Mouse (Mus musculus) forebrain, embryonic 11.5 days (tissue): ENCODE results near the gene Ccdc93. TPM values are rescaled to one million over a fixed set of nuclear protein-coding genes. Genes with fewer than 3 reads are reported as not detected.
A peak's percentile ranks its signal among the peaks of the same experiment; 100 is the strongest.

ENCODE experiments used
- ATAC-seq: fragments of 200-750 bp; cut with Nextera tagmentation; replicated peaks from 2 replicates; pipeline ENCODE4 v1.8.0; 2017; ENCODE audit warnings: moderate TSS enrichment; ENCODE audit not compliant: low FRiP score
- DNase-seq: peaks from one replicate; pipeline ENCODE4 v3.0.0-alpha.2; 2017; ENCODE audit warnings: low spot score
- H3K27ac ChIP-seq: fragments of 300-500 bp; sonication (generic); 2 replicates; pipeline ENCODE4 v1.5.1; 2014; ENCODE audit warnings: low read depth, low read length
- H3K27me3 ChIP-seq: fragments of 300-500 bp; sonication (generic); 2 replicates; pipeline ENCODE4 v1.6.1; 2014; ENCODE audit warnings: mild to moderate bottlenecking, low read length, mixed read lengths; ENCODE audit not compliant: control insufficient read depth, insufficient read depth
- H3K36me3 ChIP-seq: fragments of 300-500 bp; sonication (generic); 2 replicates; pipeline ENCODE4 v1.6.1; 2014; ENCODE audit warnings: mild to moderate bottlenecking, low read length, moderate library complexity, mixed read lengths; ENCODE audit not compliant: control insufficient read depth, insufficient read depth
- H3K4me1 ChIP-seq: fragments of 300-500 bp; sonication (generic); replicated peaks from 2 replicates; pipeline ENCODE4 v1.6.1; 2014; ENCODE audit warnings: low read length, mixed read lengths; ENCODE audit not compliant: control insufficient read depth, insufficient read depth
- H3K4me2 ChIP-seq: fragments of 300-500 bp; sonication (generic); 2 replicates; pipeline ENCODE4 v1.6.1; 2014; ENCODE audit warnings: low read depth, mild to moderate bottlenecking, low read length, moderate library complexity, mixed read lengths; ENCODE audit not compliant: severe bottlenecking
- H3K4me3 ChIP-seq: fragments of 300-500 bp; sonication (generic); 2 replicates; pipeline ENCODE4 v1.5.1; 2014; ENCODE audit warnings: low read depth, low read length
- H3K9ac ChIP-seq: fragments of 300-500 bp; sonication (generic); 2 replicates; pipeline ENCODE4 v1.6.1; 2014; ENCODE audit warnings: low read length
- H3K9me3 ChIP-seq: fragments of 300-500 bp; sonication (generic); 2 replicates; pipeline ENCODE4 v1.6.1; 2016; ENCODE audit warnings: low read length, mixed read lengths; ENCODE audit not compliant: control insufficient read depth
- WGBS: fragments of 180-500 bp; shearing (Covaris S2); extraction: QIAGEN DNeasy Blood & Tissue Kit; methylation state at CpG from one replicate; pipeline ENCODE4 v1.1.7; 2014; 5-methylcytosine and 5-hydroxymethylcytosine counted together
- polyA plus RNA-seq: library from polyadenylated mRNA; unstranded; fragments of >200 nt; fragmentation: Nextera tagmentation; extraction: Ambion mirVana; gene quantifications from 2 replicates; pipeline ENCODE4 v1.2.1, GENCODE M21; 2014

The Ccdc93 gene
- polyA plus RNA-seq, 1 experiment from 2014 or later: 10.7 TPM

DNA sequence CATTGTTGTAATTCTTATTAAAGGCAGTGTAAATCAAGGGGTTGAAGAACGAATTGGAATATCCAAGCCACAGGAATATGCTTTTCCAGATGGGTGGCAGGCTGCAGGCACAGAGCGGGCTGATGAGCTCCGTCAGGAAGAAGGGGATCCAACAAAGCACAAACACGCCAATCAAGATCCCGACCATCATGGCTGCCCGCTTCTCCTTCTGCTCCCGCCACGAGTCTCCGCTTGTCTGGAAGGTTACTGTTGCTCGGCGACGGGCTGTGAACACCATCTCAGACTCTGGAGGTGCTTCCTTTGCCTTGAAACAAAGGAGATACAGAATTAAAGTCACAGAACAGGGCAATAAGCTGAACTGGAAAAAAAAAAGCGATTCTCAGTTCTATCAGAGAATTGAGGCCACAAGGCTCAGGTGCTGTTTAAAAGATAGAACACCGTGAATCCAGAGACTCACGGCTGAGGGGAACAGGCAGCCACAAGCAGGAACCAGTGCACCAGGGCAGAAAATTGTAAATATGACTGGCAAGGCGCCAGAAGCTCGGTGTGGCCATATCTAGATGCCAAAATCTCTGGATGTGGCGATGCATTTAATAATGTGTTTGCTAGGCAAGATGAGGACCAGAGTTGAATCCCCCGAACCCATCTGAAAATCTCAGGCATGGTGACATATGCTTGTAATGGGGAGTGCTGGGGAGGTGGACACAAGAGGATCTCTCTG, 79.7 kb downstream of the Ccdc93 start:
- H3K4me1 ChIP-seq: no peaks in the 10 kb centered on the region
- H3K36me3 ChIP-seq: no peaks in the 10 kb centered on the region
- H3K27ac ChIP-seq: no peak overlapping the region
- H3K9me3 ChIP-seq: no peaks in the 10 kb centered on the region
- DNase-seq (no peak), ATAC-seq (no peak)
- no peak overlapping the region for H3K4me3 ChIP-seq
- 90% methylated on average over 19 of the region's 19 CpGs for WGBS
- no peaks in the 10 kb centered on the region for H3K27me3 ChIP-seq
- H3K9ac ChIP-seq: no peak overlapping the region
- no peak overlapping the region for H3K4me2 ChIP-seq

DNA sequence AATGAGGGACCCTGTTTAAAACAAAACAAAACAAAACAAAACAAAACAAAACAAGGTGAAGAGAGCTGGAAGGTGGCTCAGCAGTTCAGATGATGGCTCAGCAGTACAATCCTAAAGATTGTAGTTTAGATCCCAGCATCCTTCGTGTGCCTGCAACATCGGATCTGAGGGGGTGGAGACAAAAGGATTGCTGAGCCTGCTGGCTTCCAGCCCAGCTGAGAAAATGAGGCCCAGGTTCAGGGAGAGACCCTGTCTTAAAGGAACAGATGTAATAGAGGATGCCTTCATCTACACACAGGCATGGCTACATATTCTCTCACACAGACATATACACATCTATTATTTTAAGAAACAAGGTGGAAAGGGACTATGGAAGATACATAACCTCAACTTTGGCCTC, 80.3 kb downstream of the Ccdc93 start:
- Histone ChIP-seq H3K36me3 (no peaks in the 10 kb centered on the region), H3K4me2 (no peak overlapping the region), H3K27me3 (no peaks in the 10 kb centered on the region), H3K9me3 (no peaks in the 10 kb centered on the region), H3K4me1 (no peaks in the 10 kb centered on the region), H3K9ac (no peak overlapping the region), H3K27ac (no peak overlapping the region), H3K4me3 (no peak overlapping the region)
- WGBS: 52% methylated on average over 2 of the region's 2 CpGs
- DNase-seq: no peak
- ATAC-seq: no peak

DNA sequence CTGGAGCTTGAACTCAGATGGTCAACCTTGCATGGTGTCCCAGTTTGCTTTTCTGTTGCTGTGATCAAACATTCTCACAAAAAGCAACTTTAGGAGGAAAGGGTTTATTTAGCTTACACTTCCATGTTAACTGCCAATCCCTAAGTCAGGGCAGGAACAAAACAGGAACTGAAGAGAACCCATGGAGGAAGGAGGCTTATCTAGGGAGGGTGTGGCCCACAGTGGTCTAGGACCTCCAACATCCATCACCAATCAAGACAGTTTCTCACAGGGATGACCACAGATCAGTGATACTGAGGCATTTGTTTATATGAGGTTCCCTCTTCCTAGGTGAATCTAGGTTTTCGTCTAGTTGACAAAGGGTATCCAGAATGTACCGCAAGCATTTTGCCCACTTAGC, 81.1 kb downstream of the Ccdc93 start:
- H3K27me3 ChIP-seq: no peaks in the 10 kb centered on the region
- H3K27ac ChIP-seq: no peak overlapping the region
- H3K4me2 ChIP-seq: no peak overlapping the region
- ATAC-seq (no peak), DNase-seq (no peak)
- H3K9ac ChIP-seq: no peak overlapping the region
- no peaks in the 10 kb centered on the region for H3K9me3 ChIP-seq
- no peaks in the 10 kb centered on the region for H3K36me3 ChIP-seq
- no peaks in the 10 kb centered on the region for H3K4me1 ChIP-seq
- no peak overlapping the region for H3K4me3 ChIP-seq
- WGBS: 93% methylated on average over 2 of the region's 2 CpGs

GRCm38 (mm10) chr1:121518609-121519008, 87.8 kb downstream of the Ccdc93 start:
- no peak overlapping the region for H3K4me3 ChIP-seq
- no peak overlapping the region for H3K9ac ChIP-seq
- H3K27ac ChIP-seq: no peak overlapping the region
- WGBS: 84% methylated on average over 1 of the region's 1 CpGs
- H3K9me3 ChIP-seq: no peaks in the 10 kb centered on the region
- no peaks in the 10 kb centered on the region for H3K4me1 ChIP-seq
- H3K36me3 ChIP-seq: no peaks in the 10 kb centered on the region
- ATAC-seq: no peak
- H3K4me2 ChIP-seq: no peak overlapping the region
- no peaks in the 10 kb centered on the region for H3K27me3 ChIP-seq
- DNase-seq: no peak

GRCm38 (mm10) chr1:121527061-121527460, 96.2 kb downstream of the Ccdc93 start:
- ATAC-seq (no peak), DNase-seq (no peak)
- peaks cover 18% of the 10 kb centered on the region for H3K27me3 ChIP-seq
- H3K9me3 ChIP-seq: no peaks in the 10 kb centered on the region
- WGBS: 46% methylated on average over 17 of the region's 17 CpGs
- no peak overlapping the region for H3K27ac ChIP-seq
- H3K4me3 ChIP-seq: peak overlapping the region; percentile 21; the same call in 1 of the 2 replicates
- H3K4me1 ChIP-seq: peaks cover 5% of the 10 kb centered on the region; the same call in 1 of the 2 replicates
- no peaks in the 10 kb centered on the region for H3K36me3 ChIP-seq
- peak overlapping the region; percentile 64 for H3K4me2 ChIP-seq
- H3K9ac ChIP-seq: no peak overlapping the region

GRCm38 (mm10) chr1:121527600-121528398, 97.0 kb downstream of the Ccdc93 start:
- ATAC-seq: peak; percentile 45
- Histone ChIP-seq H3K27me3 (peaks cover 18% of the 10 kb centered on the region), H3K9me3 (no peaks in the 10 kb centered on the region), H3K4me2 (peak overlapping the region; percentile 64), H3K27ac (no peak overlapping the region), H3K9ac (no peak overlapping the region), H3K4me3 (peak overlapping the region; percentile 21), H3K36me3 (no peaks in the 10 kb centered on the region), H3K4me1 (peaks cover 5% of the 10 kb centered on the region; the same call in 1 of the 2 replicates)
- WGBS: 12% methylated on average over 55 of the region's 55 CpGs
- peak; percentile 54 for DNase-seq

DNA sequence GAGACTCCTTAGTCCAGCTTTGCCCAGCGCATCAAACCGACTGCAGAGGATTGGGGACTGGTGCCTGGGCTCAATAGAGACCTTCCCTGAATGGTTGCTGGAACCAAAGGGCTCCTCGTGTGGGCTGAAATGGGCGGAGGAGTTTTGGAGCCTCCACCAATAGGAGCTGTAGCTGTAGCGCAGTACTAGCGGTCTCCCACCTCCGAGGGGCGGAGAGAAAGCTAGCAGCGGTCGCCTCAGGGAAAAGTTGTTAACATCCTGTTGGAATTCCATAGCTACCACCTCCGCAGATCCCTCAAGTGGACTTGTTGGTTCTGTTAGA, 97.5 kb downstream of the Ccdc93 start, which contains the start of gene Htr5b:
Htr5b (minus strand) TSS at position 67 of the 322 bp plus-strand sequence.
- 8% methylated on average over 11 of the region's 11 CpGs for WGBS
- peaks cover 5% of the 10 kb centered on the region; the same call in 1 of the 2 replicates for H3K4me1 ChIP-seq
- no peaks in the 10 kb centered on the region for H3K36me3 ChIP-seq
- H3K27ac ChIP-seq: no peak within 1 kb of the TSS
- peak; percentile 96 for ATAC-seq
- H3K9me3 ChIP-seq: no peaks in the 10 kb centered on the region
- peaks cover 18% of the 10 kb centered on the region for H3K27me3 ChIP-seq
- peak within 1 kb of the TSS; percentile 21 for H3K4me3 ChIP-seq
- DNase-seq: peak; percentile 77
- no peak within 1 kb of the TSS for H3K9ac ChIP-seq
- peak within 1 kb of the TSS; percentile 64 for H3K4me2 ChIP-seq

DNA sequence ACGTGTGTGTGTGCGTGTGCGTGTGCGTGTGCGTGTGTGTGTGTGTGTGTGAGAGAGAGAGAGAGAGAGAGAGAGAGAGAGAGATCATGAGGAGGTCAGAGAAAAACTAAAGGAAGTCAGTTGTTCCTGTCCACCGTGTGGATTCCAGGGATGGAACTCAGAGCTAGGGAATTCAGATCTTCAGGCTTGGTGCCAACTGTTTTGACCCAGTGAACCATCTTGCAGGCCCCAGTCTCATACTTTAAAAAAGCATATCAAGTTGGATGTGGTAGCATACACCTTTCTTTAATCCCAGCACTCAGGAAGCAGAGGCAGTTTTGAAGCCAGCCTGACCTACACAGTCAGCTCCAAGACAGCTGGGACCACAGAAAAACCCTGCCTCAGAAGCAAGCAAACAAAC, 98.4 kb downstream of the Ccdc93 start:
- Histone ChIP-seq H3K4me2 (no peak overlapping the region), H3K36me3 (no peaks in the 10 kb centered on the region), H3K4me1 (peaks cover 5% of the 10 kb centered on the region; the same call in 1 of the 2 replicates), H3K4me3 (no peak overlapping the region), H3K27me3 (peaks cover 18% of the 10 kb centered on the region), H3K9me3 (no peaks in the 10 kb centered on the region), H3K27ac (no peak overlapping the region), H3K9ac (no peak overlapping the region)
- WGBS: 85% methylated on average over 6 of the region's 6 CpGs
- DNase-seq: no peak
- ATAC-seq: no peak
